Mouse (Mus musculus) cerebellum, adult 2 months (tissue): Measurements from ENCODE around the gene Ufd1.

ENCODE experiments used
- CTCF ChIP-seq: fragments of 200-500 bp; IDR thresholded peaks from 2 replicates; pipeline ENCODE4 v1.5.1; 2011; ENCODE audit warnings: low read depth, mild to moderate bottlenecking, control low read depth, low read length, moderate library complexity, borderline replicate concordance; ENCODE audit not compliant: insufficient read depth
- POLR2A ChIP-seq: fragments of 200-500 bp; IDR thresholded peaks from 2 replicates; pipeline ENCODE4 v1.6.1; 2011; ENCODE audit warnings: low read length, control low read depth, borderline replicate concordance; ENCODE audit not compliant: insufficient read depth

GRCm38 (mm10) chr16:18766390-18766789 is 45.2 kb upstream of the Ufd1 start:
- TF ChIP-seq CTCF (no peak), POLR2A (no peak)
